Mouse (Mus musculus): Measurements from ENCODE around the gene Khdc1a. TPM values are rescaled to one million over a fixed set of nuclear protein-coding genes. Genes with fewer than 3 reads are reported as not detected.

The Khdc1a gene
- polyA plus RNA-seq (2014; fragmentation: Nextera tagmentation; extraction: Ambion mirVana) = not detected in 2 replicates

- 84% methylated on average over 2 of the region's 2 CpGs for WGBS
- Histone ChIP-seq H3K27ac (ENCODE audit: low read depth, low read length) (no peak within 1 kb of the TSS), H3K27me3 (ENCODE audit: control insufficient read depth, insufficient read depth, low read length) (no peaks in the 10 kb centered on the region), H3K4me2 (replicated peaks; ENCODE audit: low read depth, low read length) (no peak within 1 kb of the TSS), H3K9ac (ENCODE audit: low read depth, low read length) (no peak within 1 kb of the TSS), H3K36me3 (ENCODE audit: control insufficient read depth, insufficient read depth, low read length) (no peaks in the 10 kb centered on the region), H3K4me1 (replicated peaks; ENCODE audit: control insufficient read depth, insufficient read depth, low read length) (no peaks in the 10 kb centered on the region), H3K4me3 (ENCODE audit: low read depth, low read length) (no peak within 1 kb of the TSS), H3K9me3 (ENCODE audit: control insufficient read depth, low read length) (no peaks in the 10 kb centered on the region)
- DNase-seq (ENCODE audit: low spot score) (no peak), ATAC-seq (ENCODE audit: low FRiP score) (no peak)
Measured at GRCm38 (mm10) chr1:21349341-21349740, at the start of gene Khdc1a. Gene Khdc1a (plus strand): TSS chr1:21349641.

GRCm38 (mm10) chr1:21299826-21300225, 49.6 kb upstream of the Khdc1a start:
- no peak overlapping the region for H3K9ac ChIP-seq (ENCODE audit: low read depth, low read length)
- no peak overlapping the region for H3K4me3 ChIP-seq (ENCODE audit: low read depth, low read length)
- 74% methylated on average over 3 of the region's 3 CpGs for WGBS
- H3K4me1 ChIP-seq (replicated peaks; ENCODE audit: control insufficient read depth, insufficient read depth, low read length) = no peaks in the 10 kb centered on the region
- H3K27me3 ChIP-seq (ENCODE audit: control insufficient read depth, insufficient read depth, low read length) = no peaks in the 10 kb centered on the region
- no peak overlapping the region for H3K27ac ChIP-seq (ENCODE audit: low read depth, low read length)
- H3K9me3 ChIP-seq (ENCODE audit: control insufficient read depth, low read length) = no peaks in the 10 kb centered on the region
- H3K4me2 ChIP-seq (replicated peaks; ENCODE audit: low read depth, low read length) = no peak overlapping the region
- DNase-seq (ENCODE audit: low spot score) (no peak), ATAC-seq (ENCODE audit: low FRiP score) (no peak)
- no peaks in the 10 kb centered on the region for H3K36me3 ChIP-seq (ENCODE audit: control insufficient read depth, insufficient read depth, low read length)

- Histone ChIP-seq H3K4me3 (ENCODE audit: low read depth, low read length) (no peak overlapping the region), H3K27me3 (ENCODE audit: control insufficient read depth, insufficient read depth, low read length) (no peaks in the 10 kb centered on the region), H3K4me1 (replicated peaks; ENCODE audit: control insufficient read depth, insufficient read depth, low read length) (no peaks in the 10 kb centered on the region), H3K27ac (ENCODE audit: low read depth, low read length) (no peak overlapping the region), H3K36me3 (ENCODE audit: control insufficient read depth, insufficient read depth, low read length) (no peaks in the 10 kb centered on the region), H3K4me2 (replicated peaks; ENCODE audit: low read depth, low read length) (no peak overlapping the region), H3K9ac (ENCODE audit: low read depth, low read length) (no peak overlapping the region), H3K9me3 (ENCODE audit: control insufficient read depth, low read length) (no peaks in the 10 kb centered on the region)
- 81% methylated on average over 3 of the region's 3 CpGs for WGBS
- ATAC-seq (ENCODE audit: low FRiP score) (no peak), DNase-seq (ENCODE audit: low spot score) (no peak)
Measured at GRCm38 (mm10) chr1:21301686-21302085, 47.8 kb upstream of the Khdc1a start.

GRCm38 (mm10) chr1:21304174-21304573, 45.3 kb upstream of the Khdc1a start:
- H3K4me1 ChIP-seq (replicated peaks; ENCODE audit: control insufficient read depth, insufficient read depth, low read length) = no peaks in the 10 kb centered on the region
- no peaks in the 10 kb centered on the region for H3K27me3 ChIP-seq (ENCODE audit: control insufficient read depth, insufficient read depth, low read length)
- DNase-seq (ENCODE audit: low spot score) = no peak
- H3K4me2 ChIP-seq (replicated peaks; ENCODE audit: low read depth, low read length) = no peak overlapping the region
- no peak for ATAC-seq (ENCODE audit: low FRiP score)
- H3K4me3 ChIP-seq (ENCODE audit: low read depth, low read length) = no peak overlapping the region
- H3K9me3 ChIP-seq (ENCODE audit: control insufficient read depth, low read length) = no peaks in the 10 kb centered on the region
- H3K36me3 ChIP-seq (ENCODE audit: control insufficient read depth, insufficient read depth, low read length) = no peaks in the 10 kb centered on the region
- WGBS = 87% methylated on average over 3 of the region's 3 CpGs
- no peak overlapping the region for H3K9ac ChIP-seq (ENCODE audit: low read depth, low read length)
- H3K27ac ChIP-seq (ENCODE audit: low read depth, low read length) = no peak overlapping the region

GRCm38 (mm10) chr1:21304646-21305045, 44.8 kb upstream of the Khdc1a start:
- Histone ChIP-seq H3K4me2 (replicated peaks; ENCODE audit: low read depth, low read length) (no peak overlapping the region), H3K9me3 (ENCODE audit: control insufficient read depth, low read length) (no peaks in the 10 kb centered on the region), H3K4me1 (replicated peaks; ENCODE audit: control insufficient read depth, insufficient read depth, low read length) (no peaks in the 10 kb centered on the region), H3K4me3 (ENCODE audit: low read depth, low read length) (no peak overlapping the region), H3K27me3 (ENCODE audit: control insufficient read depth, insufficient read depth, low read length) (no peaks in the 10 kb centered on the region), H3K36me3 (ENCODE audit: control insufficient read depth, insufficient read depth, low read length) (no peaks in the 10 kb centered on the region), H3K27ac (ENCODE audit: low read depth, low read length) (no peak overlapping the region), H3K9ac (ENCODE audit: low read depth, low read length) (no peak overlapping the region)
- ATAC-seq (ENCODE audit: low FRiP score) = no peak
- no peak for DNase-seq (ENCODE audit: low spot score)
- WGBS = 87% methylated on average over 4 of the region's 4 CpGs

GRCm38 (mm10) chr1:21305443-21305842, 44.0 kb upstream of the Khdc1a start:
- ATAC-seq (ENCODE audit: low FRiP score) = no peak
- no peaks in the 10 kb centered on the region for H3K4me1 ChIP-seq (replicated peaks; ENCODE audit: control insufficient read depth, insufficient read depth, low read length)

GRCm38 (mm10) chr1:21314336-21314735, 35.1 kb upstream of the Khdc1a start:
- Histone ChIP-seq H3K27me3 (ENCODE audit: control insufficient read depth, insufficient read depth, low read length) (no peaks in the 10 kb centered on the region), H3K4me1 (replicated peaks; ENCODE audit: control insufficient read depth, insufficient read depth, low read length) (no peaks in the 10 kb centered on the region), H3K9ac (ENCODE audit: low read depth, low read length) (no peak overlapping the region), H3K4me3 (ENCODE audit: low read depth, low read length) (no peak overlapping the region), H3K4me2 (replicated peaks; ENCODE audit: low read depth, low read length) (no peak overlapping the region), H3K27ac (ENCODE audit: low read depth, low read length) (no peak overlapping the region), H3K9me3 (ENCODE audit: control insufficient read depth, low read length) (no peaks in the 10 kb centered on the region), H3K36me3 (ENCODE audit: control insufficient read depth, insufficient read depth, low read length) (no peaks in the 10 kb centered on the region)
- DNase-seq (ENCODE audit: low spot score) (no peak), ATAC-seq (ENCODE audit: low FRiP score) (no peak)
- WGBS = 97% methylated on average over 2 of the region's 2 CpGs

More at GRCm38 (mm10) chr1:21305443-21305842, 44.0 kb upstream of the Khdc1a start:
- Histone ChIP-seq H3K27ac (ENCODE audit: low read depth, low read length) (no peak overlapping the region), H3K27me3 (ENCODE audit: control insufficient read depth, insufficient read depth, low read length) (no peaks in the 10 kb centered on the region), H3K4me2 (replicated peaks; ENCODE audit: low read depth, low read length) (no peak overlapping the region), H3K9me3 (ENCODE audit: control insufficient read depth, low read length) (no peaks in the 10 kb centered on the region), H3K36me3 (ENCODE audit: control insufficient read depth, insufficient read depth, low read length) (no peaks in the 10 kb centered on the region), H3K4me3 (ENCODE audit: low read depth, low read length) (no peak overlapping the region), H3K9ac (ENCODE audit: low read depth, low read length) (no peak overlapping the region)
- 95% methylated on average over 3 of the region's 3 CpGs for WGBS
- no peak for DNase-seq (ENCODE audit: low spot score)

GRCm38 (mm10) chr1:21315756-21316155, 33.7 kb upstream of the Khdc1a start:
- no peak overlapping the region for H3K4me3 ChIP-seq (ENCODE audit: low read depth, low read length)
- H3K9me3 ChIP-seq (ENCODE audit: control insufficient read depth, low read length) = no peaks in the 10 kb centered on the region
- H3K27me3 ChIP-seq (ENCODE audit: control insufficient read depth, insufficient read depth, low read length) = no peaks in the 10 kb centered on the region
- no peaks in the 10 kb centered on the region for H3K4me1 ChIP-seq (replicated peaks; ENCODE audit: control insufficient read depth, insufficient read depth, low read length)
- H3K36me3 ChIP-seq (ENCODE audit: control insufficient read depth, insufficient read depth, low read length) = no peaks in the 10 kb centered on the region
- H3K4me2 ChIP-seq (replicated peaks; ENCODE audit: low read depth, low read length) = no peak overlapping the region
- H3K27ac ChIP-seq (ENCODE audit: low read depth, low read length) = no peak overlapping the region
- no peak for ATAC-seq (ENCODE audit: low FRiP score)
- DNase-seq (ENCODE audit: low spot score) = no peak
- 99% methylated on average over 2 of the region's 2 CpGs for WGBS
- no peak overlapping the region for H3K9ac ChIP-seq (ENCODE audit: low read depth, low read length)

GRCm38 (mm10) chr1:21316305-21316704, 33.1 kb upstream of the Khdc1a start:
- no peak overlapping the region for H3K9ac ChIP-seq (ENCODE audit: low read depth, low read length)
- no peaks in the 10 kb centered on the region for H3K4me1 ChIP-seq (replicated peaks; ENCODE audit: control insufficient read depth, insufficient read depth, low read length)
- DNase-seq (ENCODE audit: low spot score) (no peak), ATAC-seq (ENCODE audit: low FRiP score) (no peak)
- H3K27ac ChIP-seq (ENCODE audit: low read depth, low read length) = no peak overlapping the region
- no peak overlapping the region for H3K4me3 ChIP-seq (ENCODE audit: low read depth, low read length)
- H3K27me3 ChIP-seq (ENCODE audit: control insufficient read depth, insufficient read depth, low read length) = no peaks in the 10 kb centered on the region
- no peaks in the 10 kb centered on the region for H3K9me3 ChIP-seq (ENCODE audit: control insufficient read depth, low read length)
- no peak overlapping the region for H3K4me2 ChIP-seq (replicated peaks; ENCODE audit: low read depth, low read length)
- 85% methylated on average over 2 of the region's 2 CpGs for WGBS
- no peaks in the 10 kb centered on the region for H3K36me3 ChIP-seq (ENCODE audit: control insufficient read depth, insufficient read depth, low read length)

Data from hindbrain, embryonic 11.5 days (tissue).